Mouse (Mus musculus) G1E (cell line): ENCODE measurements around the gene Spats2.

Experiments used
- CTCF ChIP-seq: IDR thresholded peaks from 2 replicates; pipeline ENCODE4 v1.5.1; 2012; ENCODE audit warnings: low read depth, low read length, inconsistent platforms, mixed read lengths
- GATA2 ChIP-seq: IDR thresholded peaks from 2 replicates; pipeline ENCODE4 v1.6.1; 2012; ENCODE audit warnings: low read depth, low read length, inconsistent platforms, borderline replicate concordance

GRCm38 (mm10) chr15:99111139-99111538, 14.6 kb upstream of the Spats2 start:
- TF ChIP-seq CTCF: no peak
- no peak for TF ChIP-seq GATA2
